Mouse (Mus musculus): ENCODE measurements around the gene Cfdp1.

Cfdp1 gene

DNA sequence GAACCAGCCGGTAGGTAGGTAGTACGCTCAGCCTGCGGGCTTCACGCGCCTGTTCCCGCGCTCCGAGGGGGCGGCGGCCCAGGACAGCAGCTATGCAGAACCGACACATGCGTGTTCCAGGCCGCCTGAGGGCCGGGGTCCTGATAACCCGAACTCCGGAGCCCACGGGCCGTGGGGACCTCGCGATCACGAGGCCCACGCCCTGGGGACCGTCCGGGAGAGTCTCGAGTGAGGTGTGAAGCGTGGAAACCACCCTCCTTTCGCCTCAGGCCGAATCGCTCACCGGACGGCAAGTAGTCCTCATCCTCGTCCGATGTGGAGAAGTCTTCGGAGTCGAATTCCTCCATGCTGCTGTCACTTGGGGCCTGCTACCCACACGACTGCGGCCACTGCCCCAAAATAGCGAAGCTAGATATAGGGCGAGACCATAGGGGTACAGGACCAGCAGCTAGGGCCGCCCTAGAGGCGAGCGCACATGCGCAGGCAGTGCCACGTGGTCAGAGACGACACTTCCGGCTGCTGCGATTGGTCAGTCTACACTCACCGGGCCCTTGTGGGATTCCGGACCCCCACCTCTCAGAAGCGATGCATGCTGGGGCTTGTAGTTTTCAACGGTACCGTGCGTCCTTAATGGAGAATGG, at the start of gene Cfdp1:
Gene Cfdp1 (minus strand): TSS at position 431 of the 641 bp plus-strand sequence.
- peak; percentile 97 for DNase-seq (ENCODE audit: low read depth, low spot score)

- peak; percentile 56 for DNase-seq (ENCODE audit: low read depth, low spot score)
Observed at GRCm38 (mm10) chr8:111902080-111902479, 48.0 kb upstream of the Cfdp1 start.

- no peak for DNase-seq (ENCODE audit: low read depth, low spot score)
Observed at GRCm38 (mm10) chr8:111898586-111898985, 44.5 kb upstream of the Cfdp1 start.

DNA sequence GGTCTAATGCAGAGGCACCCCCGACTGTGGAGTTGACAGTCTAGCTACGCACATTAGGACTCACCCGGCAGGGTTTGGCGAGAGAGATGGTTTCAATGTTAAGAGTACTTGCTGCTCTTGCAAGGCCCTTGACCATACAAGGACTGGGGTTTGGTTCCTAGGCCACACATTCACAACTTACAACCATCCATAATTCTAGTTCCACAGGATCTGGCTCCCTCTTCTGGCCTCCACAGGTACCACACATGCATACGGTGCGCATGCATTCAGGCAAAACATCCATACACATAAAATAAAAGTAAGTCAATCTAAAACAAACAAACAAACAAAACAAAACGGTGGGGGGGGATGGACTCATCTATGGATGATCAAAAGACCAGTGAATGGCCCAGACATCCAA, 40.9 kb upstream of the Cfdp1 start:
- no peak for DNase-seq (ENCODE audit: low read depth, low spot score)

- no peak for DNase-seq (ENCODE audit: low read depth, low spot score)
Observed at GRCm38 (mm10) chr8:111892615-111893014, 38.5 kb upstream of the Cfdp1 start.

GRCm38 (mm10) chr8:111891983-111892382, 37.9 kb upstream of the Cfdp1 start:
- DNase-seq (ENCODE audit: low read depth, low spot score), result no peak

DNA sequence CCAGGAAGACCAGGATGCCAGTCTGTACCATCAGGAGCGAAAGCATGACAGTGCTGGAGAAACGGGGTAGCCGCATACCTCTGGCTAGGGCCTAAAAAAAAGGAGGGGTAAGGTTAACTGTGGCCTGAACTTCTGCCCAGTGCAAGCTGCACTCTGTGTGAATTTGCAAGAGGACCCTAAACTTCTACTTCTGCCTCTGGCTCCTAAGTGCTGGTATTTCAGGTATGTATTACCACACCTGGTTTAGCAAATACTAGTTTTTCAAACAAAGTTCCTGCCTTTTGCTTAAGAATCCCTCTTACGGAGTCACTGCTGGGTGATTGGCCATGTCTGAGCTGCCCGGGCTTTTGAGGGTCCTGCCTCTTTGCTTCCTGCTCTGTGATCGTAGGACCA, 36.8 kb upstream of the Cfdp1 start:
- DNase-seq (ENCODE audit: low read depth, low spot score), result no peak

DNA sequence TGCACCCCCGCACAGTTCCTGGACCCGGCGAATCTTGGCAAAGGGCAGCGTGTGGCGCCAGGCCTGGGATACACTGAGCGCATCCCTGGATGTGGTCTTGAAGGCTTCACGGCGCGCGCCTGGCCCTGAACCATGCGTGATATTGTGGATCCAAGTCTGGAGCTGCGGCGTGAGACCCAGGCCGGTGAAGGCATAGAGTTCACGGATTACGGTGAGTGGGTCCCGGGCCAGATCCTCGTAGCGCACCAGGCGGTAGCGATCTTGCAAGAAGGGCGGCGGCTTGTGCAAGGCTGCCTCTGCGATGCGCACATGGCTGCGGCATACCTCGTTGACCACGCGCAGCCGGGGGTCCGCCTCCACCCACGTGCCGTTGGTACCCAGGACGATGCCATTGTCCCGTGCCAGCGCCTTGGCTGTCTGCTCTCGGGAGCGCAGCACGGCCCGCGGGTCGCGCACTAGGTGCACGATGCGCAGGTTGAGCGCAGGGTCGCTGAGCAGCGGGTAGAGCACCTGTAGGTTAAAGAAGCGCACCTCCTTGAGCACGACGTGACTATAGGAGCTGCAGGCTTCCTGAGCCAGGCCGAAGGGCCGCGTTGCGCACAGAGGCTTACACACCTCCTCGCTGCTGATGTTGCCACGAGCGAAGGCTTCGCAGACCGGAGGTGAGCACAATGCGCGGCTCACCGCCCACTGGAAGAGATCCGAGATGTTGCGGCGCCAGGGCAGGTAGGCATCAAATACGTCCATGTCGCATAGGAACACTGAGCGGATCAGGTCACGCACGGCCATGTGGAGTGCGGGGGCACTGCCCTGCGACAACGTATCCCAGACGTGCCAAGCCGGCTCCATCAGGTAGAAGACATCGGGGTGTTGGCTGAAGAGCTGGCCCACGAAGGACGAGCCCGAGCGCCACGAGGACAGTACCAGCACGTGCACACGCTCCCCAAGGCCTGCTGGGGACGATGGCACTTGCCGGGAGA, 36.1 kb upstream of the Cfdp1 start:
- DNase-seq (ENCODE audit: low read depth, low spot score), result no peak

- no peak for DNase-seq (ENCODE audit: low read depth, low spot score)
Observed at GRCm38 (mm10) chr8:111888091-111888650, 34.1 kb upstream of the Cfdp1 start.

GRCm38 (mm10) chr8:111887479-111887878, 33.4 kb upstream of the Cfdp1 start:
- no peak for DNase-seq (ENCODE audit: low read depth, low spot score)

DNA sequence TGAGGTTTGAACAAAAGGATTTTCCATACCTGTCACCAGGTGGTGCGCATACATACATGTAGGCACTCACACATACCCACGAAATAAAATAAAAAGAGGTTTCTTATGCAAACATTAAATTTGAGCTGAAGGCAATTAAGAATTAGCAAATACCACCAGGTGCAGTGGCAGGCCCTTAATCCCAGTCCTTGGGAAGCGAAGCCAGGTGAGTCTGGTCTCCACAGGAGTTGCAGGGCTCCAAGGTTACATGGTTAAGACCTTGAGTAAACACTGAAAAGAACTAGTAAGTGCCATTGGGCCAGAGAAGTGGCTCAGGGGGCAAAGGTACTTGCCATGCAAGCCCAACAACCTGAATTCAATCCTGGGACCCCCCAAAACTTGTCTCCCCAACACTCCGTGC, 29.5 kb upstream of the Cfdp1 start:
- no peak for DNase-seq (ENCODE audit: low read depth, low spot score)

- DNase-seq (ENCODE audit: low read depth, low spot score), result peak; percentile 54
Observed at GRCm38 (mm10) chr8:111881591-111881990, 27.5 kb upstream of the Cfdp1 start.

- DNase-seq (ENCODE audit: low read depth, low spot score), result no peak
Observed at GRCm38 (mm10) chr8:111877711-111878110, 23.6 kb upstream of the Cfdp1 start.

DNA sequence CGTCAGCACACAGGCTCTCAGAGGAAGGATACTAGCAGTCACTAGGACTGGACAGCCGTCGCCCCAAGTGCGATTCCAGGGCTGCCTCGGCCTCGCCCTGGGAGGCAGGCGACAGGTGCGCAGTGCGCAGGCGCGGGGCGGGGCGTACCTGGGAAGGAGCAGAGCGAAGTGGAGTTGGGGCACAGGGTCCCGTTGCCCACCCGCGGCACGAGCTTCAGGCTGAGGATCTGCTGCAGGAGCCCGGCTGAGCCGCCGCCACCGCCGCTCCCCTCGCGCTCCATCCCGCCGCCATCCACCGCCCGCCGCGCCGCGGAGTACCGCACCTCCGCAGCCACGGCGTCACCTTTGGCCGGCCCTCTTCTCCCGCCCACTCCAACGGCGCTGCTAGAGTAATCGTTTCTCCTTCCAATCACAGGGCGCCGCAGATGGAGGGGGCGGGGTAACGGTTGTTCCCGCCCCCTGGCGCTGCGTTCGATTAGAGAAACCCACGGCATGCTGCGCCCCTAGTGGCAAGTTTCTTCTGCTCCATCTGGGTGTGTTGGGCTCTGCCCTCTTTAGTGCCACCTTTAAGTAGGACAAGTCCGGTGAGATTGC, 22.4 kb upstream of the Cfdp1 start, which contains the start of gene Tmem170:
Gene Tmem170 (minus strand): TSS at position 396 of the 594 bp plus-strand sequence.
- DNase-seq (ENCODE audit: low read depth, low spot score), result peak; percentile 98

- DNase-seq (ENCODE audit: low read depth, low spot score), result no peak
Observed at GRCm38 (mm10) chr8:111875758-111876157, 21.7 kb upstream of the Cfdp1 start.

GRCm38 (mm10) chr8:111871278-111871677, 17.2 kb upstream of the Cfdp1 start:
- no peak for DNase-seq (ENCODE audit: low read depth, low spot score)

- DNase-seq (ENCODE audit: low read depth, low spot score), result no peak
Observed at GRCm38 (mm10) chr8:111870379-111870778, 16.3 kb upstream of the Cfdp1 start.

GRCm38 (mm10) chr8:111868664-111869063, 14.6 kb upstream of the Cfdp1 start:
- DNase-seq (ENCODE audit: low read depth, low spot score), result no peak

- no peak for DNase-seq (ENCODE audit: low read depth, low spot score)
Observed at GRCm38 (mm10) chr8:111865857-111866256, 11.8 kb upstream of the Cfdp1 start.

DNA sequence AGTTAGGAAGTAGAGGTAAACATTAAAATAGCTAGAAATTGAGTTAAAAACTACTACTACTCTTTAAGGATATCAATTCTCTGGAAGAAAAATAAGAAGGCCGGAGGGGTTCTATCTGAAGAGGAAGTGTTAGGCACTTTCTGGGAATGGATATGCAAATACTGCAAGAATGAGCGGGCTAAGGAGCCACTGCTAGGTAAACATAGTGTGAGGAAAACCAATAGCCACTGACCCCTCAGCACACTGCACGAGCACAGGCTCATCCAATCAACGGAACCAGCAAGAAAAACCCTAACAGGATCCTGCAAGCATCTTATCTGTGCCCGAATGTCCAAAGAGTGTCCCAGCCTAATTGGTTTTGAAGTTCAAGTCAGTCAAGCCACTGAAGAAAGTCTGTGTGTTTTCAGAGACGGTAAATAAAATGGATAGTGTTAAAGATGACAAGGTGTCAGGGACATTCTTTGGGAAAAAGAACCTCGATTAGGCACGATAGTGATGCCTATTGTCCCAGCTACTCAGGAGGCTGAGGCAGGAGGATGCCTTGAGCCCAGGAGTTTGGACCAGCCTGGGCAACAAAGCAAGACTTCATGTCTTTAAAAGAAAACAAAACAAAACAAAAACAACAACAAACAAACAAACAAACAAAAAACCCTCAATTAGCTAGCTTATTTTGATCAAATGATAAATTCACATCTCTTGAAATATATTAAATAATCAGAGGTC, 11.2 kb upstream of the Cfdp1 start:
- DNase-seq (ENCODE audit: low read depth, low spot score), result no peak

- DNase-seq (ENCODE audit: low read depth, low spot score), result no peak
Observed at GRCm38 (mm10) chr8:111864648-111865047, 10.6 kb upstream of the Cfdp1 start.

Data from mesoderm, embryonic 11.5 days (tissue).